Mouse (Mus musculus) urinary bladder, postnatal 10 days (tissue): ENCODE data around the gene Ercc6l.
"Not testable (repeated sequence)": the region's sequence is repeated elsewhere in the genome, so short reads cannot be mapped to it uniquely, and the experiment has no call there.

Experiments
- DNase-seq: peaks from one replicate; pipeline ENCODE4 v3.0.0; 2022; ENCODE audit warnings: low spot score

Ercc6l gene

DNA sequence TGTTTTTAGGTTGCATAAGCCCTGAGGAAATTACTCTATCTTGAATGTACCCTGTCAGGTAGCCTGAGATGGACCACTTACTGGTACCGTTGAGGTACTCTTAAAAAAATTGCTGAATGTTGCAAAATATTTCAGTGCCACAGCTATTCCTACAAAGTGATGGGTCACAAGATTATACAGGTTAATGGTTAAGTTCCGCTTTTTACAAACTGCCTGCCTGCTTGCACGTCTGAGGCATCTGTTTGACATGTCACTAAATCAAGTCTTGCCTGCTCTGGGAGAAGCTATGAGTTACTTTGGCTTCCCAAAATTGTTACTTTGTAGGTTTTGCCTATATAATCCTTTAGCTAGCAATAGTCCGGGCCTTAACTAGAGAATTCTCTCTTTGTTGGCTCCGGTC is 47.5 kb downstream of the Ercc6l start:
- DNase-seq: not testable (repeated sequence)

GRCm38 (mm10) chrX:102103830-102104229 is 53.1 kb downstream of the Ercc6l start:
- not testable (repeated sequence) for DNase-seq

GRCm38 (mm10) chrX:102101886-102102285 is 55.0 kb downstream of the Ercc6l start:
- no peak for DNase-seq

GRCm38 (mm10) chrX:102094381-102094904 is 62.4 kb downstream of the Ercc6l start:
- DNase-seq: no peak
